Mouse (Mus musculus): ENCODE data around the gene Phc2. TPM values are rescaled to one million over a fixed set of nuclear protein-coding genes. Genes with fewer than 3 reads are reported as not detected.

Gene Phc2
- polyA plus RNA-seq, 1 experiment from 2014 or later: 40.7 TPM

DNA sequence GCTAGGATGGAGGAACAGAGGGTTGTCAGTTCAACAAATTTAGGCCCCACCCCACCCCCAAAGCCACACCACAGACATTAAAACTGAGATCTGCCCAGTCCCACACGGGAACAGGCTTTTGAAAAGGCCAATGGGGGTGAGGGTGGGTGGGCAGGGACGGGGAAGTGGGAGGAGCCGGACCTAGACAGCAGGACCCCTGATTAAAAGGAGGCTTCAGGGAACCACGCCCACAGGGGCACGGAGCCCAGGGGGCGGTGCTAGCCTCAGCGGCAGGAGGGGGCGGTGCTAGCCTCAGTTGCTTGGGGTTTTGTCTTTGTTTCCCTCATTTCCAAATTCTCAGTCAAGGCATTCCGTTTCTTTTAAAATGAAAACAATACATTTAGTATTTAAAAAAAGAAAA lies 141.1 kb downstream of the Phc2 start:
- H3K9me3 ChIP-seq: no peaks in the 10 kb centered on the region
- peaks cover 18% of the 10 kb centered on the region for H3K36me3 ChIP-seq
- no peak overlapping the region for H3K4me3 ChIP-seq
- no peaks in the 10 kb centered on the region for H3K27me3 ChIP-seq
- 12% methylated on average over 9 of the region's 9 CpGs for WGBS
- H3K4me1 ChIP-seq: peaks cover 48% of the 10 kb centered on the region
- H3K27ac ChIP-seq: 0 out of 2 replicates have a peak overlapping the region, but pooled peaks have one; percentile 33
- ATAC-seq (ENCODE audit: insufficient number of reproducible peaks, low FRiP score, low TSS enrichment, low read depth): no peak
- no peak overlapping the region for H3K9ac ChIP-seq
- no peak overlapping the region for H3K4me2 ChIP-seq

DNA sequence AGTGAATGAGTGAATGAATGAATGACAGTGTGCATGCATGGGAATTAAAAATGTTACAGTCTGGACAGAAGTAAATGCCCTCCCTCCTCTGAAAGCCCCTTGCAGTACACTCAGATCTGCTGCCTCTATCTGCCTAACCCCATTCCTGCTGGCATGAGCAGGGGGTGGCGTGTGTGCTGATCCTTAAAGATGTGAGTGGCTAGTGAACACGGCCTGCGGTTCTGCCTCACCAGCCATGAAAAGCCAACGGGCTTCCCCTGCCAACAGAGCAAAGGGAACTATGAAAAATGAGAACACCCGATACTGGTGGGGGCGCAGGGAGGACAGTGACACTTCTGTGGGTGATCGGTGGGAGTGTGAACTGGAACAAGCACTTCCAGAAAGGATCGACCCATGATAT lies 142.3 kb downstream of the Phc2 start:
- H3K36me3 ChIP-seq: peaks cover 21% of the 10 kb centered on the region
- no peak overlapping the region for H3K9ac ChIP-seq
- H3K4me1 ChIP-seq: peaks cover 58% of the 10 kb centered on the region
- no peaks in the 10 kb centered on the region for H3K9me3 ChIP-seq
- ATAC-seq (ENCODE audit: insufficient number of reproducible peaks, low FRiP score, low TSS enrichment, low read depth): no peak
- no peak overlapping the region for H3K4me2 ChIP-seq
- WGBS: 74% methylated on average over 8 of the region's 8 CpGs
- H3K27ac ChIP-seq: no peak overlapping the region
- H3K4me3 ChIP-seq: no peak overlapping the region
- no peaks in the 10 kb centered on the region for H3K27me3 ChIP-seq

DNA sequence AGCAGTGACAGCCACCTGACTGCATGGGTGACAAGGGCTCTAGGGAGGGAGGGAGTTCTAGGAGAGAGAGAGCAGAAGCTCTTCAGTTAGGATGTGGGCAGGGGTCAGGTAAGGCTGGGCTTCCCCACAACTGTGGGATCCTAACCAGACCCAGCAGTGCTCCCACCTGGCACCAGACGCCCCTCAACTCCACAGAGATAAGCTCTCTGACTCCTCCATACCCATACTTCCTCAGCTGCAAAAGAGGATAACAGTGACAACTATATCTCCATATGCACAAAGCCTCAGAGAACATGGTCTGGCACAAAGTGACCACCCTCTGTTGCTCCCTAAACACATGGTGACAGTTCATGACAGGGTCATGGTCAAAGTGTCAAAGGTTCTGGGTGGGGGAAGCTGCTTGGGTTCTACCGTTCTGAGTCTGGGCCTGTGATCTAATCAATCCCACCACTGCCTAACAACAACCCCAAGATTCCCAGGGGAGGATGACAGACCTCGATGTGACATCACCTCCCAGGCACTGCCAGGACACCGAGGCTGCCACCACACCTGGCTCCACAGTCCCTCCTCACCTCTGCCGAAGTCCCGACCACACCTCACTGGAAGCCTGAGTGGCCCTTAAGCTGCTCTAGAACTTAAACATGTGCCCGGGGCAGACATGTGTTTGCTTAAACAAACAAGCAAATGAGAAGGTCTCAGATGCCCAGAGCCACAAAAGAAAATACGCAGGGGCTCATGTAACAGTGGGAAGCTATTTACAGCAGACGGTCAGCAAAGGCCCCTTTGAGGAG lies 147.4 kb downstream of the Phc2 start:
- no peak overlapping the region for H3K4me2 ChIP-seq
- 54% methylated on average over 9 of the region's 9 CpGs for WGBS
- H3K4me1 ChIP-seq: peaks cover 68% of the 10 kb centered on the region
- H3K9ac ChIP-seq: 0 out of 2 replicates have a peak overlapping the region, but pooled peaks have one; percentile 10
- no peaks in the 10 kb centered on the region for H3K27me3 ChIP-seq
- no peak overlapping the region for H3K27ac ChIP-seq
- 0 out of 2 replicates have a peak, but pooled peaks cover 5% of the 10 kb centered on the region for H3K36me3 ChIP-seq
- no peak overlapping the region for H3K4me3 ChIP-seq
- H3K9me3 ChIP-seq: no peaks in the 10 kb centered on the region
- ATAC-seq (ENCODE audit: insufficient number of reproducible peaks, low FRiP score, low TSS enrichment, low read depth): no peak

Other genes with a start within 250 kb of the Phc2 start
- gene Zscan20, start 44.6 kb upstream of the Phc2 start, polyA plus RNA-seq (2015; fragmentation: Nextera tagmentation; extraction: Ambion mirVana): 4.0 and 4.1 TPM in 2 replicates
- gene Tlr12, start 36.1 kb upstream of the Phc2 start, polyA plus RNA-seq (2015; fragmentation: Nextera tagmentation; extraction: Ambion mirVana): 0.72 and 0.76 TPM in 2 replicates
- 0.24 and 0.25 TPM in 2 replicates for gene A3galt2, start 100.7 kb downstream of the Phc2 start, polyA plus RNA-seq (2015; fragmentation: Nextera tagmentation; extraction: Ambion mirVana)
- 33.1 and 37.4 TPM in 2 replicates for gene Zfp362, start 151.3 kb downstream of the Phc2 start, polyA plus RNA-seq (2015; fragmentation: Nextera tagmentation; extraction: Ambion mirVana)
- 5.5 and 5.7 TPM in 2 replicates for gene Trim62, start 228.9 kb downstream of the Phc2 start, polyA plus RNA-seq (2015; fragmentation: Nextera tagmentation; extraction: Ambion mirVana)